Mouse (Mus musculus): ENCODE data around the gene Ush1g. TPM values are rescaled to one million over a fixed set of nuclear protein-coding genes. Genes with fewer than 3 reads are reported as not detected.

Ush1g gene
- total and polyA plus RNA-seq, 2 experiments from 2014 or later = 0.06 to 0.33 TPM

DNA sequence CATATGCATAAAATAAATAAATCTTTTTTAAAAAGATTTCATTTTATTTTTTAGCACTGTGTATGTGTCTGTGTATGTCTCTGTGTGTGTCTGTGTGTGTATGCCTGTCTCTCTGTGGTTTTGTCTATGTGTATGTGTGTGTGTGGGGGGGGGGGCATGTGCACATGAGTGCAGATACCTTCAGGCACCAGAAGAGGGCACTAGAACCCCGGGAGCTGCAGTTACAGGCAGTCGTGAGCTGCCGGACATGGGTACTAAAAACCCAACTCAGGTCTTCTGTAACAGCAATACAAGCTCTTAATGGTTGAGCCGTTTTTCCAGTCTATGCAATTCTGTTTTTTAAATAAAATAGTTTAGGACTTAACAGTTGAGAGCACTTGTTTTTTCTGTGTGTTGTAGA is 21.1 kb downstream of the Ush1g start:
- Histone ChIP-seq H3K4me1 (ENCODE audit: insufficient read depth) (peaks cover 5% of the 10 kb centered on the region), H3K9ac (no peak overlapping the region), H3K4me2 (ENCODE audit: low read depth) (no peak overlapping the region), H3K27me3 (ENCODE audit: insufficient read depth, low read length) (no peaks in the 10 kb centered on the region), H3K36me3 (ENCODE audit: insufficient read depth) (no peaks in the 10 kb centered on the region), H3K27ac (ENCODE audit: low read depth, low read length) (no peak overlapping the region), H3K4me3 (ENCODE audit: low read depth, low read length) (no peak overlapping the region), H3K9me3 (ENCODE audit: low read length) (no peaks in the 10 kb centered on the region)
- TF ChIP-seq CTCF (IDR thresholded peaks at IDR 0.05; ENCODE audit: low read depth) = no peak
- WGBS = 77% methylated on average over 4 of the region's 4 CpGs
- ATAC-seq (no peak), DNase-seq (no peak)

DNA sequence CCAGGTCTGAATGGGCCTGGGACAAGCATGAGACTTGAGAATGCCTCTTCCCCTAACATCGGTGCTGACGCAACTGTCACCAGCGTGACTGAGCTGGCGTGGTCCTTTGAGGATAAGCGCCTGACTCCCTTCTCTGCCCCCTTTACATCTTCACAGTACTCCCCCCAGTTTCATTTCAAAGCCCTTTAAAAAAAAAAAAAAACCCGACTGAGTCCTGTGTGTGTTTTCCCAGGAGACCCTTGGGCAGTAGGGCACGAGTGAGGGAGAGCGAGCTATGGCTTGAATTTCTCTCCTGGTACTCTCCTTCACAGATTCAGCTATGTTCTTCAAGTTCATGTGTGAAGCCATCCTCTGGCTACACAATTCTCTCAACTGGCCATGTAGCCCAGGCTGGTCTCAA is 23.7 kb downstream of the Ush1g start:
- Histone ChIP-seq H3K4me3 (ENCODE audit: low read depth, low read length) (no peak overlapping the region), H3K4me1 (ENCODE audit: insufficient read depth) (peaks cover 5% of the 10 kb centered on the region), H3K4me2 (ENCODE audit: low read depth) (no peak overlapping the region), H3K9me3 (ENCODE audit: low read length) (no peaks in the 10 kb centered on the region), H3K9ac (no peak overlapping the region), H3K36me3 (ENCODE audit: insufficient read depth) (no peaks in the 10 kb centered on the region), H3K27ac (ENCODE audit: low read depth, low read length) (no peak overlapping the region), H3K27me3 (ENCODE audit: insufficient read depth, low read length) (no peaks in the 10 kb centered on the region)
- DNase-seq (no peak), ATAC-seq (no peak)
- WGBS = 72% methylated on average over 8 of the region's 8 CpGs
- no peak for TF ChIP-seq CTCF (IDR thresholded peaks at IDR 0.05; ENCODE audit: low read depth)

DNA sequence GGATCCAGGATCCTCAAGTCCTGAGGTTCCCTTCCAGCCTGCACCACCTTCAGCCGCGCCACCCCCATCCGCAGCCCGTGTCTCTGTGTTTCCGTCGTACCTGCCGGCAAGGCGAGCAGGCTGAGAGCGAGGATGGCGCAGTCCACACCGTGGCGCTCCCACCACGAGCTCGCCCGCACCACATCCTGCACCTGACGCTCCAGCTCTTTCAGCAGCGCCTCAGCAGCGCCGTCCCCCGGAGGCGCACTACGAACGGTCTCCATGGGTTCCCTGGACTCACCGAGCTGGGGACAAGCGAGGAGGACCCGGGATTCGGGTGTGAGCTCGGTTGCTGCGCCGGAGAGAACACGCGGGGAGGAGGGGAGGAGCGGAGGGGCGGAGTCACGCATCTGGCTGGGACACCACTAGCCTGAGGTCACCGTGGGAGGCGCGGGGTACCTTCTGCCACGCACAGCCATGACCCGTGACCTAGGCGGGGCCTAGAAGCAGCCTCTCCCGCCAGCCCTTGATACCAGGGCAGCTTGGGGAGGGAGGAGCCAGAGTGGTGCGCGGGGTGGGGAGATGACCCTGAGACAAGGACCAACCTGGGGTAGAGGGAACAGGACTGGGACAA is 24.5 kb downstream of the Ush1g start, which contains the start of gene Fads6:
Fads6 (minus strand) TSS at position 450 of the 613 bp plus-strand sequence.
- peak; percentile 77 for TF ChIP-seq CTCF (IDR thresholded peaks at IDR 0.05; ENCODE audit: low read depth)
- under 1% methylated on average over 44 of the region's 44 CpGs for WGBS

DNA sequence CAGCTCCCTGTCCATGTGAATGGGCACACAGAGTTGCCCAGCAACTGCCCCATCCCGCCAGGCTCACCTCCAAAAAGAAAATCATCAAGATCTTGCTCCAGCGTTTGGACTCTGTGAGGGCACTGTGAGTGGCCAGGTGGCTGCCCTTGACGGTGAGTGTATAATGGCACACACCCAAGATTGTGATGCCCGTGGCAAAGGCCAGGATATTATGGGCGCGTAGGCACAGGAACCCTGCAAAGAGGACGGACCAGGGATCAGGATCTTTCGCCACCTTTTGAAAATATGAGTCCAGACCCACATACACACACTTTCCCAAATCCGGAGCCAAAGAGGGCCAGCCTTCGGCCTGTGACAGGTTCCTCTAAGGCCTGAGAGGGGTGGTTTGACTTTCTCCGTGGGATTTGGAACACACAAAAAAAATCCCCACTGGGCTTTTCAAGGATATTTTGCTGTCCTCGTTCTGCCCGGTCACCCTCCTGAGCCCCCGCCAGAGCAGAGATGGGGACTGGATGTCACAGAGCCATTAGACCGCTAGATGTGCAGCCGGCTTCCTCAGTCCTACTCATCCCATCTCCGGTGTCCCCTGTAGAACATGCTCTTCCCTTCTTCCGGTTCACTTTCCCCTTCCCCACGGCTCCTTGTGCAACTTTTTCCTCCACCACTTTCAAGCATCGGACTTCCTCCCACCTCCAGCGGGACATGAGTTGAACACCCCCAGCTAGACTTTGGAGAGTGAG is 25.2 kb downstream of the Ush1g start:
- Histone ChIP-seq H3K4me1 (ENCODE audit: insufficient read depth) (peaks cover 5% of the 10 kb centered on the region), H3K9me3 (ENCODE audit: low read length) (no peaks in the 10 kb centered on the region), H3K36me3 (ENCODE audit: insufficient read depth) (no peaks in the 10 kb centered on the region), H3K27me3 (ENCODE audit: insufficient read depth, low read length) (no peaks in the 10 kb centered on the region), H3K27ac (ENCODE audit: low read depth, low read length) (no peak overlapping the region), H3K4me3 (ENCODE audit: low read depth, low read length) (peak overlapping the region; percentile 36), H3K9ac (peak overlapping the region; percentile 44), H3K4me2 (ENCODE audit: low read depth) (peak overlapping the region; percentile 63)
- DNase-seq = no peak
- no peak for TF ChIP-seq CTCF (IDR thresholded peaks at IDR 0.05; ENCODE audit: low read depth)
- ATAC-seq = peak; percentile 23
- WGBS = 50% methylated on average over 21 of the region's 21 CpGs

More for the DNA sequence above, 24.5 kb downstream of the Ush1g start, which contains the start of gene Fads6:
- no peaks in the 10 kb centered on the region for H3K27me3 ChIP-seq (ENCODE audit: insufficient read depth, low read length)
- peak within 1 kb of the TSS; percentile 44 for H3K9ac ChIP-seq
- DNase-seq (peak; percentile 77), ATAC-seq (peak; percentile 96)
- H3K9me3 ChIP-seq (ENCODE audit: low read length) = no peaks in the 10 kb centered on the region
- H3K4me1 ChIP-seq (ENCODE audit: insufficient read depth) = peaks cover 5% of the 10 kb centered on the region
- 0 out of 2 replicates have a peak within 1 kb of the TSS, but pooled peaks have one; percentile 6 for H3K27ac ChIP-seq (ENCODE audit: low read depth, low read length)
- H3K4me3 ChIP-seq (ENCODE audit: low read depth, low read length) = peak within 1 kb of the TSS; percentile 36
- peak within 1 kb of the TSS; percentile 63 for H3K4me2 ChIP-seq (ENCODE audit: low read depth)
- H3K36me3 ChIP-seq (ENCODE audit: insufficient read depth) = no peaks in the 10 kb centered on the region

DNA sequence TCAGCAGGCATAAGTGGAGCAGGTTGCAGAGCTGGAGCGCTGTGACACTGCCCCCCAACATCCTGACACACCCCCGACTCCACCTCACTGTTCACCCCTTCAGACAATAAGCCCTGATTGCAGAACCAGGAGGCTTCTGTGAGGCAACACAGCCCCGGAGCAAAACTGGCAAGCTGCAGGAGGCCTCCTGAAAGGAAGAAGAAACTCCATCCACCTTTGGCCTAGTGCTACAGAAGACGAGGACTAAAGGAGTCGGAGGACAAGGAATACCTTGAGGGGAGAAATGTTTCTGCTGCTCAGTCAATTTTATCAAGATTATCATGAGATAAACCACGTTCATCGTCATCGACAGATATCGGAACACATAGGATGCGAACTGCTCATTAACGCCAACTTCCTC is 25.9 kb downstream of the Ush1g start:
- 89% methylated on average over 11 of the region's 11 CpGs for WGBS
- ATAC-seq (no peak), DNase-seq (no peak)
- Histone ChIP-seq H3K27ac (ENCODE audit: low read depth, low read length) (no peak overlapping the region), H3K4me1 (ENCODE audit: insufficient read depth) (peaks cover 5% of the 10 kb centered on the region), H3K9ac (no peak overlapping the region), H3K9me3 (ENCODE audit: low read length) (no peaks in the 10 kb centered on the region), H3K4me3 (ENCODE audit: low read depth, low read length) (no peak overlapping the region), H3K36me3 (ENCODE audit: insufficient read depth) (no peaks in the 10 kb centered on the region), H3K4me2 (ENCODE audit: low read depth) (no peak overlapping the region), H3K27me3 (ENCODE audit: insufficient read depth, low read length) (no peaks in the 10 kb centered on the region)
- TF ChIP-seq CTCF (IDR thresholded peaks at IDR 0.05; ENCODE audit: low read depth) = no peak

DNA sequence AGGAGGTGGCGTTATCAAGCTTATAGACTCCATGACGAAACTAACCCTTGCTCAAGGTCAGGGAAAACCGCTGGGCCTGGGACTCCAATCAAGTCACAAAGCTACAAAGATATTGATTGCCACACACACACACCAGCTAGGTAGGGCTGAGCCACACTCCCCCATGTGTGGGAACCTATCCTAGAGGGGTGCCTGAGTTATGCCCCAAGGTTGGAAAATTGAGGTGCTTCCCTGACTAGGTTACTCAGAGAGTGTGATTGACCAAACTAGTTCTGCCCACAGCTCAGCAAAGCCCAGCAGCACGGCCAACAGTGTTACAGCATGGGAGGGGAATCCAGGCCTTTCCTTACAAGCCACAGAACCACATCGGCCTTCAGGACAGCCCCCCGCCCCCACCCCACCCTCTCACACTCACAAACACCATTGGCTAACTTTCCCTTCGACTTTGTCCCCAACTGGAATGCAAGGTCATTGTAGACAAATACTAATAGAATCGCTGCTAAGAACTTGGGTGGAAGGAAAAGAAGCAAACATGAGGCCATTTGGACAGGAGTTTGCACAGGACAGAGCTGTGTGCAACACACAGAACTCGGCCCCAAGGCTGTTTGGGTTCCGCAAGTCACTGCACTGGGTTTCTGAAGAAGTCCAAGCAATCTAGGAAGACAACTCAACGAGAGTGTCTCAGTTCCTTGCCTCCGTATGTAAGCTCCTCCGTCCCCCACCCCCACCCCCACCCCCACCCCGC is 29.0 kb downstream of the Ush1g start:
- H3K36me3 ChIP-seq (ENCODE audit: insufficient read depth) = no peaks in the 10 kb centered on the region
- H3K4me3 ChIP-seq (ENCODE audit: low read depth, low read length) = no peak overlapping the region
- TF ChIP-seq CTCF (IDR thresholded peaks at IDR 0.05; ENCODE audit: low read depth) = no peak
- H3K27ac ChIP-seq (ENCODE audit: low read depth, low read length) = no peak overlapping the region
- ATAC-seq (no peak), DNase-seq (no peak)
- peaks cover 5% of the 10 kb centered on the region for H3K4me1 ChIP-seq (ENCODE audit: insufficient read depth)
- H3K27me3 ChIP-seq (ENCODE audit: insufficient read depth, low read length) = no peaks in the 10 kb centered on the region
- no peak overlapping the region for H3K9ac ChIP-seq
- no peaks in the 10 kb centered on the region for H3K9me3 ChIP-seq (ENCODE audit: low read length)
- H3K4me2 ChIP-seq (ENCODE audit: low read depth) = no peak overlapping the region
- 74% methylated on average over 14 of the region's 14 CpGs for WGBS

All from forebrain, postnatal 0 days (tissue).